Mouse (Mus musculus) stomach, embryonic 16.5 days (tissue): Measurements from ENCODE around the gene Srsf10. TPM values are rescaled to one million over a fixed set of nuclear protein-coding genes. Genes with fewer than 3 reads are reported as not detected.

Experiments used
- ATAC-seq: fragments of 200-750 bp; cut with Nextera tagmentation; 2 replicates; pipeline ENCODE4 v1.8.0; 2017; ENCODE audit warnings: moderate number of reproducible peaks, moderate TSS enrichment; ENCODE audit not compliant: insufficient read depth, low FRiP score
- H3K27ac ChIP-seq: fragments of 300-500 bp; sonication (generic); 2 replicates; pipeline ENCODE4 v1.5.1; 2014; ENCODE audit warnings: low read length
- H3K27me3 ChIP-seq: fragments of 300-500 bp; sonication (generic); 2 replicates; pipeline ENCODE4 v1.6.1; 2014; ENCODE audit warnings: low read length, control low read depth, mixed read lengths; ENCODE audit not compliant: control insufficient read depth, insufficient read depth
- H3K36me3 ChIP-seq: fragments of 300-500 bp; sonication (generic); 2 replicates; pipeline ENCODE4 v1.6.1; 2014; ENCODE audit warnings: low read length; ENCODE audit not compliant: control insufficient read depth, insufficient read depth
- H3K4me1 ChIP-seq: fragments of 300-500 bp; sonication (generic); 2 replicates; pipeline ENCODE4 v1.6.1; 2014; ENCODE audit warnings: low read length, control low read depth, mixed read lengths; ENCODE audit not compliant: control insufficient read depth, insufficient read depth
- H3K4me2 ChIP-seq: fragments of 300-500 bp; sonication (generic); 2 replicates; pipeline ENCODE4 v1.6.1; 2014; ENCODE audit warnings: low read depth, low read length, mixed read lengths
- H3K4me3 ChIP-seq: fragments of 300-500 bp; sonication (generic); replicated peaks from 2 replicates; pipeline ENCODE4 v1.5.1; 2014; ENCODE audit warnings: mild to moderate bottlenecking, low read length
- H3K9ac ChIP-seq: fragments of 300-500 bp; sonication (generic); 2 replicates; pipeline ENCODE4 v1.6.1; 2014; ENCODE audit warnings: low read length
- H3K9me3 ChIP-seq: fragments of 300-500 bp; sonication (generic); replicated peaks from 2 replicates; pipeline ENCODE4 v1.6.1; 2016; ENCODE audit warnings: low read length, control low read depth; ENCODE audit not compliant: control insufficient read depth
- WGBS: fragments of 180-500 bp; shearing (Covaris S2); extraction: QIAGEN DNeasy Blood & Tissue Kit; methylation state at CpG from one replicate; pipeline ENCODE4 v1.1.7; 2014; 5-methylcytosine and 5-hydroxymethylcytosine counted together
- polyA plus RNA-seq: library from polyadenylated mRNA; unstranded; fragments of >200 nt; fragmentation: Nextera tagmentation; extraction: Ambion mirVana; gene quantifications from 2 replicates; pipeline ENCODE4 v1.2.1, GENCODE M21; 2015

Gene Srsf10
- polyA plus RNA-seq, 1 experiment from 2014 or later = 199 TPM

- WGBS = 63% methylated on average over 6 of the region's 6 CpGs
- Histone ChIP-seq H3K27ac (no peak overlapping the region), H3K9ac (no peak overlapping the region), H3K4me2 (no peak overlapping the region), H3K4me3 (no peak overlapping the region), H3K4me1 (peaks cover 34% of the 10 kb centered on the region), H3K27me3 (no peaks in the 10 kb centered on the region), H3K9me3 (no peaks in the 10 kb centered on the region), H3K36me3 (no peaks in the 10 kb centered on the region)
- ATAC-seq = no peak
Measured at GRCm38 (mm10) chr4:135879021-135879420, 23.5 kb downstream of the Srsf10 start.

- 95% methylated on average over 6 of the region's 6 CpGs for WGBS
- no peaks in the 10 kb centered on the region for H3K36me3 ChIP-seq
Measured at GRCm38 (mm10) chr4:135880018-135880417, 24.5 kb downstream of the Srsf10 start.

GRCm38 (mm10) chr4:135880576-135880975, 25.0 kb downstream of the Srsf10 start:
- Histone ChIP-seq H3K4me3 (no peak overlapping the region), H3K4me1 (peaks cover 19% of the 10 kb centered on the region), H3K9me3 (no peaks in the 10 kb centered on the region), H3K4me2 (no peak overlapping the region), H3K36me3 (no peaks in the 10 kb centered on the region), H3K9ac (no peak overlapping the region), H3K27ac (no peak overlapping the region), H3K27me3 (no peaks in the 10 kb centered on the region)
- WGBS = 81% methylated on average over 10 of the region's 10 CpGs
- ATAC-seq = no peak

More at GRCm38 (mm10) chr4:135880018-135880417, 24.5 kb downstream of the Srsf10 start:
- Histone ChIP-seq H3K4me3 (no peak overlapping the region), H3K4me1 (peaks cover 24% of the 10 kb centered on the region), H3K9me3 (no peaks in the 10 kb centered on the region), H3K27ac (no peak overlapping the region), H3K4me2 (no peak overlapping the region), H3K9ac (no peak overlapping the region), H3K27me3 (no peaks in the 10 kb centered on the region)
- ATAC-seq = no peak

- Histone ChIP-seq H3K4me3 (no peak overlapping the region), H3K9ac (no peak overlapping the region), H3K27ac (no peak overlapping the region), H3K4me1 (peaks cover 6% of the 10 kb centered on the region; the same call in 1 of the 2 replicates), H3K27me3 (no peaks in the 10 kb centered on the region), H3K9me3 (no peaks in the 10 kb centered on the region), H3K36me3 (no peaks in the 10 kb centered on the region), H3K4me2 (no peak overlapping the region)
- no peak for ATAC-seq
- WGBS = 64% methylated on average over 6 of the region's 6 CpGs
Measured at GRCm38 (mm10) chr4:135882023-135882422, 26.5 kb downstream of the Srsf10 start.

- H3K4me2 ChIP-seq = no peak overlapping the region
- peaks cover 5% of the 10 kb centered on the region; the same call in 1 of the 2 replicates for H3K4me1 ChIP-seq
- H3K27me3 ChIP-seq = no peaks in the 10 kb centered on the region
- no peaks in the 10 kb centered on the region for H3K36me3 ChIP-seq
- WGBS = 23% methylated on average over 10 of the region's 10 CpGs
- H3K9ac ChIP-seq = no peak overlapping the region
- no peak overlapping the region for H3K27ac ChIP-seq
- no peaks in the 10 kb centered on the region for H3K9me3 ChIP-seq
- H3K4me3 ChIP-seq = no peak overlapping the region
- no peak for ATAC-seq
Measured at GRCm38 (mm10) chr4:135883401-135883851, 27.9 kb downstream of the Srsf10 start.

- no peak for ATAC-seq
- no peak overlapping the region for H3K9ac ChIP-seq
- H3K36me3 ChIP-seq = no peaks in the 10 kb centered on the region
- H3K4me1 ChIP-seq = peaks cover 5% of the 10 kb centered on the region; the same call in 1 of the 2 replicates
- H3K9me3 ChIP-seq = no peaks in the 10 kb centered on the region
- no peak overlapping the region for H3K4me3 ChIP-seq
- no peak overlapping the region for H3K4me2 ChIP-seq
- H3K27ac ChIP-seq = no peak overlapping the region
- WGBS = 56% methylated on average over 7 of the region's 7 CpGs
- H3K27me3 ChIP-seq = no peaks in the 10 kb centered on the region
Measured at GRCm38 (mm10) chr4:135883881-135884516, 28.5 kb downstream of the Srsf10 start.

- Histone ChIP-seq H3K4me3 (no peak overlapping the region), H3K36me3 (no peaks in the 10 kb centered on the region), H3K9me3 (no peaks in the 10 kb centered on the region), H3K4me2 (no peak overlapping the region), H3K9ac (no peak overlapping the region), H3K4me1 (peaks cover 5% of the 10 kb centered on the region; the same call in 1 of the 2 replicates), H3K27me3 (no peaks in the 10 kb centered on the region), H3K27ac (no peak overlapping the region)
- 75% methylated on average over 6 of the region's 6 CpGs for WGBS
- ATAC-seq = no peak
Measured at GRCm38 (mm10) chr4:135884531-135884930, 29.0 kb downstream of the Srsf10 start.

- 86% methylated on average over 12 of the region's 12 CpGs for WGBS
- Histone ChIP-seq H3K9me3 (no peaks in the 10 kb centered on the region), H3K4me3 (no peak overlapping the region), H3K9ac (no peak overlapping the region), H3K36me3 (no peaks in the 10 kb centered on the region), H3K27me3 (no peaks in the 10 kb centered on the region), H3K4me1 (peaks cover 5% of the 10 kb centered on the region; the same call in 1 of the 2 replicates), H3K4me2 (no peak overlapping the region), H3K27ac (no peak overlapping the region)
- no peak for ATAC-seq
Measured at GRCm38 (mm10) chr4:135885676-135886075, 30.1 kb downstream of the Srsf10 start.

GRCm38 (mm10) chr4:135886184-135886583, 30.6 kb downstream of the Srsf10 start:
- Histone ChIP-seq H3K27ac (no peak overlapping the region), H3K4me2 (no peak overlapping the region), H3K36me3 (no peaks in the 10 kb centered on the region), H3K9me3 (no peaks in the 10 kb centered on the region), H3K27me3 (no peaks in the 10 kb centered on the region), H3K9ac (no peak overlapping the region), H3K4me3 (no peak overlapping the region), H3K4me1 (peaks cover 5% of the 10 kb centered on the region; the same call in 1 of the 2 replicates)
- ATAC-seq = no peak
- 82% methylated on average over 4 of the region's 4 CpGs for WGBS
